Mouse (Mus musculus): ENCODE data around the gene Zfp518a.

The Zfp518a gene

GRCm38 (mm10) chr19:40894519-40895392, at the start of gene Zfp518a:
Gene Zfp518a (plus strand): TSS chr19:40894705.
- DNase-seq (ENCODE audit: low spot score in 2 of 2) = peak; percentile 65 to 72

GRCm38 (mm10) chr19:40844731-40845130, 49.8 kb upstream of the Zfp518a start:
- no peak for DNase-seq (ENCODE audit: low spot score in 2 of 2)

DNA sequence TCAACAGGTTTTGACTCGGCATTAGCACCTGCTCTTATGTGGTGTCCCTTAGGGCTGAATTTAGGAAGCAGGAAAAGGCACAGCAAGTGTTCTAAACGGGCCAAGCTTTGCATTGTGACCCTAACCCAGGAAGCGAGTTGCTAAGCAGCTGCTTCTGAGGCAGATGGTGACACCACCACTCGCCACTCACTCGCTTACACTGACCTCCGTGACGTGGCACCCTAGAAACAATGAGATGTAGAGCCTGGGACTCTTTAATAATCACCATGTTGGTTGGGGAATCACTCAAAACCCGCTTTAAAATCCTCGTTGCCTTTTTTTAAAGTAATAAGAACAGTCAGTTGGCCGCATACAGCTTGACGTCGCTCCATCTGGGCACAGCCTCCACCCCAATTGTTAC, 45.1 kb upstream of the Zfp518a start:
- no peak for DNase-seq (ENCODE audit: low spot score in 2 of 2)

DNA sequence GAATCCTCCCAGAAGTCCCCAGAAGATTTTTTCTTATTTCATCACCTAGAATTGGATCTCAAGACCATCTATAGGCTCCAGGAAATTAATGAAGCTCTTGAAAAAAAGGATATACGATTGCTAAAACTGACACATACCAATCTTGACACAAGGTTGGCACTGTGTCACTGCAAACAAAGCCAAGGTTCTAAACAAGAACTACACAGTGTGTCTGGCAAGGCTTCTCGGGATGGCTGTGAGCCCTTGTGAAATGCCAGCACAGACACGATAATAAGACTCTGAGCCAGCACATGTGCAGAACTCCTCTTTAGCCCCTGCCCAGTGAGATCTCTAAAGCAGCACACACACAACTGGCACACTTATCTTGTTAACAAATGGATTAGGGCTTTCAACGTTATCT, 35.0 kb upstream of the Zfp518a start:
- no peak for DNase-seq (ENCODE audit: low spot score in 2 of 2)

- DNase-seq (ENCODE audit: low spot score in 2 of 2) = no peak
Measured at GRCm38 (mm10) chr19:40868284-40868683, 26.2 kb upstream of the Zfp518a start.

- DNase-seq (ENCODE audit: low spot score in 2 of 2) = no peak
Measured at GRCm38 (mm10) chr19:40869425-40870105, 24.9 kb upstream of the Zfp518a start.

- DNase-seq (ENCODE audit: low spot score in 2 of 2) = peak; percentile 64 to 82
Measured at GRCm38 (mm10) chr19:40872955-40873665, 21.4 kb upstream of the Zfp518a start.

- DNase-seq (ENCODE audit: low spot score in 2 of 2) = no peak
Measured at GRCm38 (mm10) chr19:40881700-40882099, 12.8 kb upstream of the Zfp518a start.

DNA sequence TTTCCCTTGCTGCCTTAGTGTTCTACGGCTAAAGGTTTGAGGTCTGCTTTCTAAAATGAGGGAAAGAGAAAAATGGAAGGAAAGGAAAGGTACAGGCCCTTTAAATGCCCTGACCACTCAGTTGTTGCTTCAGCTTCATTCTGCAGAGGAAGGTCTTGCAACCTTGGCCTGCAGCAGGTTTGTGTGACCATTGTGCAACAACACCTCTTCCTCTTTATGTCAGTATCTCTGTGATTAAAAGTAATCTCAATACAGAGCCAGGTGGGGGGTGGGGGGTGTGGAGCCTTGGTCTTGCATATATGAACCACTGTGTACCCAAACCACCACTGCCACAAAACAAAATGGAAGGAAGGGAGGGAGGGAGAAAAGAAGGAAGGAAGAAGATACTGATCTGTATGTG, 5.6 kb upstream of the Zfp518a start:
- DNase-seq (ENCODE audit: low spot score in 2 of 2) = no peak

DNA sequence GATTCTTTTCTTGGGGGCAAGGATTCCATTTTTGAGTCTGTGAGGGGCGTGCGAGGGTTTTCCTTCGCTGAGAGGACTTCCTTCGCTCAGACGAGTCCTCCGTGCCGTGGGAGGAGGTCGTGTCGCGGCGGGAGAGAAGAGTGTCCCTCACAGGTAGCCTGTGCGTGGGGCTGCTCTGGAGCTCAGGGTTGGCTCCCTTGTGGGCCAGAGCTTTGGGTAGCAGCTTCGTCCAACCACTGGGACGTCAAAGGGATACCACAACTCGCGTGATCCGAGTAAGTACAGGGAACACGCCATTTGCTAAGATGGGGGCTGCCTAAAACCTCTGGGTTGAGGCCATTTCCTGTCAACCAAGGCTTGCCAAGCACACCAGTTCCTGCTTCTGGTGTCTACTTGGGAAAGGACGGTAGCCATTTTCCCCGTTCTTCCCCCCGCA, 416 bp upstream of the Zfp518a start:
- DNase-seq (ENCODE audit: low spot score in 2 of 2) = no peak

DNA sequence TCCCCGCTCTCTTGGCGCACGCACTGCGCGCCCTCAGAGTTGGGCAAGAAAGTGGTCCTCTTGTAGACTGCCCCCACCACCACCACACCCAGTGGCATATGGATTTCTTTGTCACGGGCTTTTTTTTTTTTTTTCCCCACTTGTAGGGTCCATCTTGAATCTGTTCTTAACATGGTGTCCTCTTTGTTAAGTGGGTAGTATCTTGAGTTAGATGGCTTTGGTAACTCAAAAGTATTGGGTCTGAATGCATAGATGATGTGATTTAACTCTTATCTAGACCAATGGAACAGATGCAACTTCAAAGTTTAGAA, 843 bp downstream of the Zfp518a start:
- no peak for DNase-seq (ENCODE audit: low spot score in 2 of 2)

GRCm38 (mm10) chr19:40931581-40932369, 37.3 kb downstream of the Zfp518a start:
- no peak for DNase-seq (ENCODE audit: low spot score in 2 of 2)

DNA sequence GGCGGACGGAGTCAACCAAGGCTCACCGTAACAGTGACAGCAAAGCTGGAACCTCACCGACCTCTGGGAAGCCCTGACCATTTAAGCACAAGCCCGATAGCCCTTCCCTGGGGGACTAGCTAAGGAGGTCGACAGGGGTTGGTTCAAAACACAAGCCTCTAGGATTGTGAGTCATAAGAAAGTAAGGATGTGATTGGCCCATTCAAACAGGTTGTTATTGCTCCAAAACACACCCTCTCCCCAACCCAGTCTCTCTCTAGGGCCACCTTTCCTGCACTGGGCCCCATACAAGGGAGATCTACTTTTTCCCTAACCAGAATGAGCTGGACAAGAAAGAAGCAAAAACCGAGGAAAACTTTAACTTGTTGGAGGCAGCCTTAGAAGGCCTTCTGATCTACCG, 40.9 kb downstream of the Zfp518a start:
- no peak for DNase-seq (ENCODE audit: low spot score in 2 of 2)

DNA sequence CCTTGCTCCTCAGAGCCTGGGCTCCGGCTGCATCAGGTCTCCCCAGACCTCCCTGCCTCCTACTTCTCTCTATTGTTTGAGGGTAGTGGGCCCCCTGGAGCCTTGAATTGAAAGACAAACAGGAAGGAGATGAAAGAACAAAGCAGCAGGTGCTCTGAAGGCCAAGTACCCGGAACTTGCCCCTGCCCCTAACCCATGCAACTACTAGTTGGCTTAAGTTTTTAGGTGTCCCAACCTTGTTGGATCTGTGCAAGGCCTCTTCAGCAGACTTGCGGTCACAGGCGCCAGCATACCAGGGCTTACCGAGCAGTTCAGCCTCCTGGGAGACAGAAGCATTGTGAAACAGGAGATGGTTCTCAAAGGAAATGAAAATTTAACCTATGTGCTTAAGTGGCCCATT, 41.5 kb downstream of the Zfp518a start:
- no peak for DNase-seq (ENCODE audit: low spot score in 2 of 2)

DNA sequence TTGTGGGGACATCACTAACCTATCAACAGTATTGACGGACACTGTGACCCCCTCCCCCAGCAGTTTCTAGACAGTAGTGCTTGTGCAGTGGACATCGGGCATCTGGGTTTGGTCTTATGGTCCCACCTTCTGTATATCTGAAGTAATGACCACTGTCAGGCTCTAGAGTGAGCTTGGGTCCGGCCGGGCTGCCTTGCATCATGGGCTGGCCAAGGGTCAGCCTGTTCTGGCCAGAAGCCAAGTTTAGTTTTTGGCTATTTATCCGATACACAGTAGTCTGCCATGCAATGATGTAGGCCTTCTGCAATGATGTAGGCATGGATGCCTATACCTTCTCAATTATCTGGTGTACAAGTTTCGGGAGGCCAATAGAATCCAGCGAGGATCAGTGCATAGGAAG, 49.0 kb downstream of the Zfp518a start:
- DNase-seq (ENCODE audit: low spot score in 2 of 2) = no peak

DNA sequence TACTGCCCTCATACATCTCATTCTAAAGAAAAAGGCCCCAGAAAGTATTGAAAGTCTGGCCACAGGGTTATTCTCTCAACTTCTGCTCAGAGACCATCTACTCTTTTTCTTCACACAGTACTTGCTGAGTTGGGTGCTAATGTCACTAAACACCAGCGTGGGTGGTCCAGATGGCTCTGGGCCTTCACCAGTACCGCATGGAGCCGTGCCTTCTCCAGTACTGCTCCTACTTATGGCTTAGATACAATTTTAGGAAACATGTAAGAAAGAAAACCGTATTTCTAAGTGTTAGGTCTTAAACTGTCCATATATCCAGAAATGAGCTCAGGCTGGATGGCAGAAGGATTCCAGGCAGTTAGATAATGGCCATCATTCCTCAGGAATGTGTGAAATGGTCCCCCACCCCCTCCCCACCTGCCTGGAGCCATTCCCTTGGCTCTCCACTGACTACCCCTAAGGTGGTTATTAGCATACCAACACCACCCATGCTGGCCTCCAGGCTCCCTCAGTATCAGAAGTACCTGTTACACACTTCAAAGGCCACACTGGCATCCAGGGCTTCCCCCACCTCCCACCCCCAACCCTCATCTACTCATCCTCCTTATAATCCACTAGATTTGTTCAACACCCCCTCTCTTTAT, 52.6 kb downstream of the Zfp518a start:
- no peak for DNase-seq (ENCODE audit: low spot score in 2 of 2)

GRCm38 (mm10) chr19:40958981-40959380, 64.5 kb downstream of the Zfp518a start:
- no peak for DNase-seq (ENCODE audit: low spot score in 2 of 2)

GRCm38 (mm10) chr19:40962988-40963387, 68.5 kb downstream of the Zfp518a start:
- DNase-seq (ENCODE audit: low spot score in 2 of 2) = peak; percentile 70 to 83

DNA sequence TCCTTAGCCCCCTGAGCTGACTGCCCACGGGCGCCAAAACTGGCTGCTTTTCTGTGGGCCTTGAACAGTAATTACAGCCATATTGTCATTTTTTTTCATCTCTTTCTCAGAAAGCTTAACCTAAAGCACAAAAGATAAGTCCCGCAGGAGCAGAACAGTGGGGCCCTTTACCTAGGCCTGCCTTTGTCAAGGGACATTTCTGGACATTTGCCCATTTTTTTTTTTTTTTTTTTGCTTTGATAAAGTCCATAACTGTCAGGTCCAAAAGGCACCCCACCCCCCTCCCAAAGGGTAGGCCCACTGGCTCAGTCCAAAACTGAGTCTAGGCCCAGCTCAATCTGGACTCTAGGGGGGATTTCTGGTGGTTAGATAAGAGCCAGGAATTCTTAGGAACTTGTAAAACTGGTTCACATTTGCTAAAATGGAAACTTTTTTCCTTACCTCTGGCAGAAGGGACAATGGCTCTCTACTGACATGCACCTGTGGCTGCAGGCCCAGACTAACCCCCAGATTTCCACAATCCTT, 69.9 kb downstream of the Zfp518a start:
- no peak for DNase-seq (ENCODE audit: low spot score in 2 of 2)

GRCm38 (mm10) chr19:40964936-40965850, 70.7 kb downstream of the Zfp518a start:
- DNase-seq (ENCODE audit: low spot score in 2 of 2) = no peak

Measured in spleen, postnatal 14 days (tissue).